Comparison of ENCODE assay signal across 9 mouse cellular contexts in genomic region chr17:36355343-36355742, GRCm38 (mm10). TPM values are rescaled to one million over a fixed set of nuclear protein-coding genes. Genes with fewer than 3 reads are reported as not detected.
DNase-seq lines count a peak whose midpoint lies in the region; ATAC-seq and TF ChIP-seq lines count a peak whose summit lies in the region.
"Not testable (repeated sequence)": the region's sequence is repeated elsewhere in the genome, so short reads cannot be mapped to it uniquely, and the experiment has no call there.
"Had no signal": no experiment of that assay in that cellular context is flagged by ENCODE, and none has a peak within 500 bp of the region (broad histone marks: within the 10 kb centered on the region; RNA-seq: fewer than 3 reads in every experiment).

No protein-coding gene starts in this region.

- not testable (repeated sequence) for H3K4me1 ChIP-seq in hindbrain, postnatal 0 days (ENCODE audit: insufficient read depth, low read length)

- in situ Hi-C loops in Patski (cut with MboI; ENCODE audit: low pct_unique_long_range_greater_than_20kb), result not testable (repeated sequence)

- POLR2A ChIA-PET in Patski (lab: Charles Lee), result not testable (repeated sequence)

- CTCF ChIA-PET in Patski (lab: Charles Lee), result interaction anchor here (1.3 kb wide), 1 partner anchor 432 kb away, joined by 3 read pairs; no protein-coding TSS in a partner anchor

- peak; percentile 57 for ATAC-seq in Patski
- peak; percentile 83 for ATAC-seq in hindbrain, postnatal 0 days
- peak; percentile 60 for ATAC-seq in megakaryocyte, adult 5-6 weeks (ENCODE audit: poor library complexity, severe bottlenecking)

- H3K4me2 ChIP-seq in hindbrain, postnatal 0 days (ENCODE audit: low read depth, low read length), result not testable (repeated sequence)

- H3K4me3 ChIP-seq in hindbrain, postnatal 0 days (ENCODE audit: low read length), result not testable (repeated sequence)

- H3K36me3 ChIP-seq in hindbrain, postnatal 0 days (ENCODE audit: insufficient read depth, low read length), result not testable (repeated sequence)

- not testable (repeated sequence) for H3K27me3 ChIP-seq in Patski; hindbrain, postnatal 0 days (ENCODE audit: insufficient read depth, low read length)

- H3K9me3 ChIP-seq in hindbrain, postnatal 0 days (ENCODE audit: low read length), result not testable (repeated sequence)

- not testable (repeated sequence) for H3K9ac ChIP-seq in hindbrain, postnatal 0 days (replicated peaks; ENCODE audit: low read length)

- not testable (repeated sequence) for DNase-seq in Patski (ENCODE audit: low read depth, low spot score)
- DNase-seq in cerebellum, postnatal 14 days, result peak; percentile 87 to 90
- peak; percentile 41 to 42 for DNase-seq in frontal cortex, postnatal 25 days (ENCODE audit: low spot score in 2 of 2)
- DNase-seq in hindbrain, postnatal 0 days (ENCODE audit: low spot score), result peak; percentile 93
- peak; percentile 26 to 63 for DNase-seq in layer of hippocampus, postnatal 25 days (ENCODE audit: extremely low spot score in 1 of 2, low spot score in 1 of 2)
- DNase-seq in right cerebral cortex, adult 18-20 months, result peak; percentile 75
- DNase-seq in urinary bladder, postnatal 36 days (ENCODE audit: low spot score in 2 of 2), result peak; percentile 8 to 23

- TF ChIP-seq CTCF in Patski (IDR thresholded peaks at IDR 0.05), result peak; percentile 7
- TF ChIP-seq CTCF in hindbrain, postnatal 0 days (IDR thresholded peaks at IDR 0.05; ENCODE audit: low read depth), result peak; percentile 83

- H3K27ac ChIP-seq in hindbrain, postnatal 0 days, result not testable (repeated sequence)

RNA-seq across cellular contexts. Expression of gene H2-M10.3, which starts 12.9 kb away (rescaled TPM):
- polyA plus RNA-seq in Patski (2021), result not detected
- not detected in 2 replicates for total RNA-seq in hindbrain, postnatal 0 days (2014; rRNA removed)
- not detected in 2 replicates for polyA plus RNA-seq in hindbrain, postnatal 0 days (2015; fragmentation: Nextera tagmentation; extraction: Ambion mirVana)
- not detected for total RNA-seq in layer of hippocampus, postnatal 25 days (2021)
- not detected in 2 replicates for total RNA-seq in megakaryocyte, adult 5-6 weeks (2015)
- not detected in 2 replicates for total RNA-seq in megakaryocyte, adult 5-6 weeks (2017)
- total RNA-seq: heart, postnatal 25 days had no signal

RNA-seq across cellular contexts. Expression of gene H2-M10.1, which starts 29.4 kb away (rescaled TPM):
- not detected for polyA plus RNA-seq in Patski (2021)
- total RNA-seq in hindbrain, postnatal 0 days (2014; rRNA removed), result not detected in 2 replicates
- not detected in 2 replicates for polyA plus RNA-seq in hindbrain, postnatal 0 days (2015; fragmentation: Nextera tagmentation; extraction: Ambion mirVana)
- total RNA-seq in layer of hippocampus, postnatal 25 days (2021), result not detected
- total RNA-seq in megakaryocyte, adult 5-6 weeks (2015), result not detected in 2 replicates
- total RNA-seq in megakaryocyte, adult 5-6 weeks (2017), result not detected in 2 replicates
- total RNA-seq: heart, postnatal 25 days had no signal
